Mouse (Mus musculus): ENCODE measurements around the gene Med23. TPM values are rescaled to one million over a fixed set of nuclear protein-coding genes. Genes with fewer than 3 reads are reported as not detected.

Med23 gene
- polyA plus RNA-seq, 1 experiment from 2014 or later = 7.4 TPM

- H3K9me3 ChIP-seq (ENCODE audit: low read length) = no peaks in the 10 kb centered on the region
- H3K36me3 ChIP-seq (ENCODE audit: insufficient read depth, low read length) = no peaks in the 10 kb centered on the region
- ATAC-seq (no peak), DNase-seq (ENCODE audit: low spot score) (no peak)
- H3K9ac ChIP-seq (replicated peaks; ENCODE audit: low read depth) = no peak overlapping the region
- H3K27me3 ChIP-seq (replicated peaks; ENCODE audit: insufficient read depth, low read length) = no peaks in the 10 kb centered on the region
- TF ChIP-seq CTCF (IDR thresholded peaks at IDR 0.05) (no peak), EP300 (IDR thresholded peaks at IDR 0.05) (no peak)
- WGBS = 62% methylated on average over 2 of the region's 2 CpGs
- H3K4me1 ChIP-seq (ENCODE audit: insufficient read depth, low read depth, low read length) = peaks cover 5% of the 10 kb centered on the region; the same call in 1 of the 2 replicates
- H3K4me2 ChIP-seq (replicated peaks; ENCODE audit: low read depth, low read length) = no peak overlapping the region
- H3K4me3 ChIP-seq (ENCODE audit: low read depth, low read length) = no peak overlapping the region
- no peak overlapping the region for H3K27ac ChIP-seq (ENCODE audit: low read length)
Observed at GRCm38 (mm10) chr10:24961889-24962288, 92.1 kb downstream of the Med23 start.

Small RNAs within 50 kb of the gene (microRNA-seq; reads per million reads assigned to microRNA genes)
- not detected for gene Mir6905

Other genes starting within 250 kb of the Med23 start
- 2.4 and 2.9 TPM in 2 replicates for gene Enpp1, start 157.8 kb upstream of the Med23 start, polyA plus RNA-seq (2015; fragmentation: Nextera tagmentation; extraction: Ambion mirVana)
- gene Enpp3, start 27.2 kb upstream of the Med23 start, polyA plus RNA-seq (2015; fragmentation: Nextera tagmentation; extraction: Ambion mirVana) = 1.2 and 1.4 TPM in 2 replicates
- gene Arg1, start 57.5 kb downstream of the Med23 start, polyA plus RNA-seq (2015; fragmentation: Nextera tagmentation; extraction: Ambion mirVana) = 4.9 and 8.4 TPM in 2 replicates

Measured in lung, postnatal 0 days (tissue).